Comparison of ENCODE assay signal across 11 mouse cellular contexts in the genomic region with DNA sequence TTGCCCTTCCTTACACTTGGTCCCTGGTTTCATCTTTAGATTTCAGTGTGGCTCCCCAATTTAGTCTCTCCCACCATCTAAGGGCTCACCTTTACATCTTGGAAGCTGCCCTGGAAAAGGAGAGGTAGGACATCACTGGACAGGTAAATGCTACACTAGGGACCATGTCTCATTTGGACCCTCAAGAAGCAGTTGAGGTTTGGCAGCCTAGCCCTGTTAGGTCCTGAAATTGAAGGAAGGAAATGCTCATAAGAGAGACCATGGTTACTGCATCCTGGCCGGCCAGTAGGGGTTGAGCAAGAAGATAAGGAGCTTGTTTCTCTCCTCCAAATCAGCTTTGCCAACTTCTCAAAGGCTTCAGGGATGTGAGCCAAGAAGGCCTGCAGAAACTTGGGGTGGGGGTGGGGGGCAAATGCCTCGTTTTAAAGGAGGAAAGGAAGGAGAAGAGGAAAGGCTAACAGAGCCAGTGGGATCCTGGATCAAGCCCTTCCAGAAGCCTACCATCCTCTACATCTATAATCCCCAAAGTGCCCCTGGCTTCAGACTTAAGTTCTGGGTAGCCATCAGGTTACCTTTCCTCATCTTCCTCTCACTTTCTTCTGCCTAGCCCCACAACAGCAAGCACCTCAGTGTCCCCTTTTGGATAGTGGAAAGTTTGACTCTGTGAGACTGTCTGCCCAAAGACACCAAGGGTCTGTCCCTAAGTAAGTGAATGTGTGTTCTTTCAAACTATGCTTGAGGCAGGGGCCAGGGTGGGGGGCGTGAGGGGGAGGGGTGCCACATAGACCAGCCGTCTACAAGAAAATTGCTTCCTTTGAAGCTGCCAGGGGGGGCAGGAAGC. TPM values are rescaled to one million over a fixed set of nuclear protein-coding genes. Genes with fewer than 3 reads are reported as not detected.
DNase-seq lines count a peak whose midpoint lies in the region; ATAC-seq and TF ChIP-seq lines count a peak whose summit lies in the region.
"Had no signal": no experiment of that assay in that cellular context is flagged by ENCODE, and none has a peak within 500 bp of the region (broad histone marks: within the 10 kb centered on the region; RNA-seq: fewer than 3 reads in every experiment).

No protein-coding gene starts in this region.

- no peak for TF ChIP-seq CTCF in kidney, adult 2 months (conservative IDR thresholded peaks at IDR 0.05; ENCODE audit: insufficient read depth, insufficient read length, low read depth, low read length)

- H3K9me3 ChIP-seq in embryonic facial prominence, embryonic 12.5 days: no peaks in the 10 kb centered on the region
- H3K9me3 ChIP-seq in limb, embryonic 13.5 days: no peaks in the 10 kb centered on the region
- H3K9me3 ChIP-seq: forebrain, embryonic 13.5 days had no signal

- no peak overlapping the region for H3K4me3 ChIP-seq in kidney, adult 2 months (ENCODE audit: insufficient read depth, low read depth, low read length)
- peak overlapping the region; percentile 39; the same call in 1 of the 2 replicates for H3K4me3 ChIP-seq in embryonic facial prominence, embryonic 12.5 days
- H3K4me3 ChIP-seq in limb, embryonic 13.5 days: peak overlapping the region; percentile 45
- H3K4me3 ChIP-seq: forebrain, embryonic 13.5 days had no signal

- 27% methylated on average over 4 of the region's 4 CpGs for WGBS in kidney, adult 2 months
- WGBS in embryonic facial prominence, embryonic 12.5 days: 33% methylated on average over 3 of the region's 4 CpGs
- WGBS in limb, embryonic 13.5 days: 32% methylated on average over 4 of the region's 4 CpGs

- H3K4me1 ChIP-seq in kidney, adult 2 months (ENCODE audit: control insufficient read depth, insufficient read depth, low read length): no peaks in the 10 kb centered on the region
- H3K4me1 ChIP-seq in embryonic facial prominence, embryonic 12.5 days: peaks cover 3% of the 10 kb centered on the region; the same call in 1 of the 2 replicates
- H3K4me1 ChIP-seq in limb, embryonic 13.5 days: peaks cover 31% of the 10 kb centered on the region
- H3K4me1 ChIP-seq: forebrain, embryonic 13.5 days had no signal

- ATAC-seq in embryonic facial prominence, embryonic 12.5 days (ENCODE audit: insufficient number of reproducible peaks, insufficient read depth, low FRiP score, low TSS enrichment): no peak
- ATAC-seq in limb, embryonic 13.5 days (ENCODE audit: low FRiP score, low read depth): peak; percentile 18; the same call in 1 of the 2 replicates
- ATAC-seq: forebrain, embryonic 13.5 days had no signal

- no peak for TF ChIP-seq POLR2A in kidney, adult 2 months (IDR thresholded peaks at IDR 0.05; ENCODE audit: low read depth, low read length)

- peak overlapping the region; percentile 52; the same call in 1 of the 2 replicates for H3K9ac ChIP-seq in embryonic facial prominence, embryonic 12.5 days
- H3K9ac ChIP-seq in limb, embryonic 13.5 days: peak overlapping the region; percentile 68; the same call in 1 of the 2 replicates
- H3K9ac ChIP-seq: forebrain, embryonic 13.5 days had no signal

- peak overlapping the region; percentile 56 for H3K4me2 ChIP-seq in embryonic facial prominence, embryonic 12.5 days (replicated peaks)
- H3K4me2 ChIP-seq in limb, embryonic 13.5 days (replicated peaks): peak overlapping the region; percentile 66

- H3K27ac ChIP-seq in kidney, adult 2 months (ENCODE audit: insufficient read depth, low read depth, low read length): peak overlapping the region; percentile 67
- 0 out of 2 replicates have a peak overlapping the region, but pooled peaks have one; percentile 23 for H3K27ac ChIP-seq in embryonic facial prominence, embryonic 12.5 days
- H3K27ac ChIP-seq in limb, embryonic 13.5 days: peak overlapping the region; percentile 67; the same call in 1 of the 2 replicates
- H3K27ac ChIP-seq: forebrain, embryonic 13.5 days had no signal

- DNase-seq in kidney, adult 2 months: no peak
- DNase-seq in kidney, adult 11 months: no peak
- peak; percentile 70 for DNase-seq in NIH3T3 (ENCODE audit: low read depth)
- DNase-seq in urinary bladder, postnatal 10 days (ENCODE audit: low spot score): no peak
- no peak for DNase-seq in urinary bladder, adult 2 months (ENCODE audit: low spot score)
- DNase-seq: adrenal gland, adult 2 months; cerebellum, adult 11 months; thymus, postnatal 25 days had no signal

- no peaks in the 10 kb centered on the region for H3K27me3 ChIP-seq in kidney, adult 2 months (replicated peaks; ENCODE audit: control insufficient read depth, insufficient read depth, low read length)
- peaks cover 8% of the 10 kb centered on the region for H3K27me3 ChIP-seq in embryonic facial prominence, embryonic 12.5 days
- peaks cover 11% of the 10 kb centered on the region; the same call in 1 of the 2 replicates for H3K27me3 ChIP-seq in limb, embryonic 13.5 days
- H3K27me3 ChIP-seq: forebrain, embryonic 13.5 days had no signal

- H3K36me3 ChIP-seq in kidney, adult 2 months (ENCODE audit: control insufficient read depth, insufficient read depth, low read length): no peaks in the 10 kb centered on the region
- H3K36me3 ChIP-seq in embryonic facial prominence, embryonic 12.5 days: no peaks in the 10 kb centered on the region
- no peaks in the 10 kb centered on the region for H3K36me3 ChIP-seq in limb, embryonic 13.5 days

RNA-seq across cellular contexts. Expression of a gene that starts 0.5 kb away (rescaled TPM):
- polyA plus RNA-seq in kidney, adult 2 months (2012; rRNA removed): 277 and 333 TPM in 2 replicates
- 43.0 and 46.6 TPM in 2 replicates for polyA plus RNA-seq in embryonic facial prominence, embryonic 12.5 days (2016; fragmentation: Nextera tagmentation; extraction: Ambion mirVana)
- 67.7 and 68.8 TPM in 2 replicates for polyA plus RNA-seq in limb, embryonic 13.5 days (2015; fragmentation: Nextera tagmentation; extraction: Ambion mirVana)
- polyA plus RNA-seq in urinary bladder, adult 2 months (2012; rRNA removed): 589 and 923 TPM in 2 replicates

RNA-seq across cellular contexts. Expression of a gene that starts 20.0 kb away (rescaled TPM):
- 0.11 and 0.13 TPM in 2 replicates for polyA plus RNA-seq in kidney, adult 2 months (2012; rRNA removed)
- polyA plus RNA-seq in embryonic facial prominence, embryonic 12.5 days (2016; fragmentation: Nextera tagmentation; extraction: Ambion mirVana): 0.69 and 0.73 TPM in 2 replicates
- polyA plus RNA-seq in limb, embryonic 13.5 days (2015; fragmentation: Nextera tagmentation; extraction: Ambion mirVana): 0.24 and 0.31 TPM in 2 replicates
- 0.53 and 0.56 TPM in 2 replicates for polyA plus RNA-seq in urinary bladder, adult 2 months (2012; rRNA removed)

RNA-seq across cellular contexts. Expression of a gene that starts 24.0 kb away (rescaled TPM):
- 12.9 and 13.8 TPM in 2 replicates for polyA plus RNA-seq in kidney, adult 2 months (2012; rRNA removed)
- polyA plus RNA-seq in embryonic facial prominence, embryonic 12.5 days (2016; fragmentation: Nextera tagmentation; extraction: Ambion mirVana): 81.1 and 85.4 TPM in 2 replicates
- 77.0 and 85.2 TPM in 2 replicates for polyA plus RNA-seq in limb, embryonic 13.5 days (2015; fragmentation: Nextera tagmentation; extraction: Ambion mirVana)
- 19.7 and 24.8 TPM in 2 replicates for polyA plus RNA-seq in urinary bladder, adult 2 months (2012; rRNA removed)

RNA-seq across cellular contexts. Expression of a gene that starts 47.7 kb away (rescaled TPM):
- not detected in 2 replicates for polyA plus RNA-seq in kidney, adult 2 months (2012; rRNA removed)
- not detected in 2 replicates for polyA plus RNA-seq in embryonic facial prominence, embryonic 12.5 days (2016; fragmentation: Nextera tagmentation; extraction: Ambion mirVana)
- not detected in 2 replicates for polyA plus RNA-seq in limb, embryonic 13.5 days (2015; fragmentation: Nextera tagmentation; extraction: Ambion mirVana)
- 3.9 and 4.8 TPM in 2 replicates for polyA plus RNA-seq in urinary bladder, adult 2 months (2012; rRNA removed)
- polyA plus RNA-seq: forebrain, embryonic 13.5 days had no signal
